Mouse (Mus musculus) G1E (cell line): ENCODE results near the gene Btbd35f5. TPM values are rescaled to one million over a fixed set of nuclear protein-coding genes. Genes with fewer than 3 reads are reported as not detected.
"Not testable (repeated sequence)": the region's sequence is repeated elsewhere in the genome, so short reads cannot be mapped to it uniquely, and the experiment has no call there.

Experiments
- ATAC-seq: 2 replicates; pipeline ENCODE4 v1.8.0; 2016; ENCODE audit warnings: mild to moderate bottlenecking; ENCODE audit not compliant: insufficient number of reproducible peaks, poor library complexity, low FRiP score, severe bottlenecking; ENCODE audit errors: extremely low read depth
- DNase-seq: peaks from one replicate; pipeline ENCODE4 v3.0.0; 2012; ENCODE audit warnings: low spot score
- H3K27me3 ChIP-seq: 2 replicates; pipeline ENCODE4 v1.6.1; 2012; ENCODE audit warnings: mild to moderate bottlenecking, low read length, inconsistent platforms; ENCODE audit not compliant: insufficient read depth
- H3K36me3 ChIP-seq: replicated peaks from 2 replicates; pipeline ENCODE3; 2012; ENCODE audit warnings: mild to moderate bottlenecking, inconsistent platforms
- H3K4me1 ChIP-seq: 2 replicates; pipeline ENCODE4 v1.6.1; 2012; ENCODE audit warnings: low read depth, low read length, inconsistent platforms, mixed read lengths; ENCODE audit not compliant: insufficient read depth
- H3K4me3 ChIP-seq: 2 replicates; pipeline ENCODE4 v1.5.1; 2012; ENCODE audit warnings: low read depth, mild to moderate bottlenecking, inconsistent platforms, low read length, moderate library complexity, mixed read lengths
- H3K9me3 ChIP-seq: replicated peaks from 2 replicates; pipeline ENCODE4 v1.6.1; 2012; ENCODE audit warnings: inconsistent platforms
- polyA plus RNA-seq: library from polyadenylated mRNA; stranded (reverse); fragments of >175 nt; gene quantifications from 2 replicates; pipeline ENCODE4 v1.2.3, GENCODE M21; 2012
- total RNA-seq, 2 experiments: library from RNA; stranded (forward) in 1 of 2; stranded (reverse) in 1 of 2; fragments of 200-1000 nt in 1 of 2; fragments of >200 nt in 1 of 2; fragmentation: Nextera tagmentation in 1 of 2; gene quantifications; 2 replicates each; pipeline ENCODE4 v1.2.3; 2014 to 2017

Gene Btbd35f5
- total RNA-seq (2014; fragmentation: Nextera tagmentation) = not detected in 2 replicates
- total RNA-seq (2017) = not detected in 2 replicates
- not detected in 2 replicates for polyA plus RNA-seq

DNA sequence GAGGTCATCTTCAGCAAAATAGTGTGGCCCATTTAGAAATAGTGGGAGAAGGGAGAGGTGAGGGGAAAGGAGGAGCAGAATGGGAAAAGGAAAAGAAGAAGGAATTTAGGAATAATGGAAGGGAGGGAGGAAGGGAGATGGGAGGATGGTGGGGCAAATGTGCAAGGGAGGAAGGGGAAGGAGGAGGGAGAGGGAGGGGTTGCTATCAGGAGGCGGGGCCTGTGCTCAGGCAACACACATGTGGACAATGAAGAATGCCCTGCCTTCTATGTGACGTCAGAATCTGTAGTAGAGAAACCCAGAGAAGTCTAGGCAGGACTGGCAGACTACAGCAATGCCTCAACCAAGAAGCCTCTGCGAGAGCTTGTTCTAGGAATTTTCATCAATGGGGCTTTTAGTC lies at the start of gene Btbd35f5:
TSS of gene Btbd35f5 (plus strand) at position 301 of the 400 bp plus-strand sequence.
- H3K4me3 ChIP-seq, DNase-seq, ATAC-seq, H3K36me3 ChIP-seq, H3K9me3 ChIP-seq, H3K27me3 ChIP-seq, H3K4me1 ChIP-seq: not testable (repeated sequence)

DNA sequence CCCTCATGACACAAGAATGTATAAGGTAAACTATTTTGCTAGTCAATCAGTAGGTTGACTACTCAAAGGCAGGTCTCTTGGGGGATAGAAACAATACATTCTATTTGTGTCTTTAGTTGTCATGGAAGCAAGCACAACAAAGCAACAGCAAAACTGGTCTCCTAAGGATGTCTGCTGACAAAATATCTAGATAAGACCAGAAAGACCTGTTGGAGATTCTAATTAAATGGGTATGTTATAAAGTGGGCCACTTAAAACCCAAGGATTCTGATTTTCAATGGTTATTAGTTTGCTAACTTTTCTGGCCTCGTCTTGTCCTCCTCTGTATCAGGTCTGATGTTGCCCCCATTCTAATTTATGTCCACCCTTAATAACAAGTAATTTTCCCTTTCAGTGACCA lies 32.2 kb upstream of the Btbd35f5 start, which contains the start of gene Gm21789:
TSS of gene Gm21789 (plus strand) at position 301 of the 400 bp plus-strand sequence.
- H3K36me3 ChIP-seq, ATAC-seq, H3K27me3 ChIP-seq, H3K9me3 ChIP-seq, H3K4me1 ChIP-seq, DNase-seq, H3K4me3 ChIP-seq: not testable (repeated sequence)

Other genes with a start within 250 kb of the Btbd35f5 start
- not detected in 2 replicates for gene Btbd35f21, start 247.8 kb upstream of the Btbd35f5 start, total RNA-seq (2014; fragmentation: Nextera tagmentation)
- gene Btbd35f21, start 247.8 kb upstream of the Btbd35f5 start, total RNA-seq (2017) = 0.06 and 0.16 TPM in 2 replicates
- not detected in 2 replicates for gene Btbd35f21, start 247.8 kb upstream of the Btbd35f5 start, polyA plus RNA-seq
- not detected in 2 replicates for gene Btbd35f30, start 79.3 kb upstream of the Btbd35f5 start, total RNA-seq (2014; fragmentation: Nextera tagmentation)
- not detected in 2 replicates for gene Btbd35f30, start 79.3 kb upstream of the Btbd35f5 start, total RNA-seq (2017)
- not detected in 2 replicates for gene Btbd35f30, start 79.3 kb upstream of the Btbd35f5 start, polyA plus RNA-seq
- gene Gm21789, start 32.1 kb upstream of the Btbd35f5 start, total RNA-seq (2014; fragmentation: Nextera tagmentation) = not detected in 2 replicates
- gene Gm21789, start 32.1 kb upstream of the Btbd35f5 start, total RNA-seq (2017) = 0.64 TPM in 1 of 2 replicates, not detected in the other
- not detected in 2 replicates for gene Gm21789, start 32.1 kb upstream of the Btbd35f5 start, polyA plus RNA-seq